Mouse (Mus musculus): ENCODE results near the gene Depdc1b. TPM values are rescaled to one million over a fixed set of nuclear protein-coding genes. Genes with fewer than 3 reads are reported as not detected.

Gene Depdc1b
- polyA plus RNA-seq, 1 experiment from 2014 or later = 11.6 TPM

- Histone ChIP-seq H3K4me2 (no peak overlapping the region), H3K27me3 (no peaks in the 10 kb centered on the region), H3K27ac (no peak overlapping the region), H3K4me3 (no peak overlapping the region), H3K9ac (no peak overlapping the region), H3K9me3 (no peaks in the 10 kb centered on the region), H3K4me1 (peaks cover 21% of the 10 kb centered on the region), H3K36me3 (no peaks in the 10 kb centered on the region)
- ATAC-seq (ENCODE audit: insufficient number of reproducible peaks, insufficient read depth, low FRiP score, low TSS enrichment, low read depth) = no peak
- WGBS = 66% methylated on average over 6 of the region's 6 CpGs
These were observed 137.2 kb downstream of the Depdc1b start for GRCm38 (mm10) chr13:108453064-108453919.

Other genes with a start within 250 kb of the Depdc1b start
- 101 TPM in 2 replicates for gene Ndufaf2, start 157.7 kb upstream of the Depdc1b start, polyA plus RNA-seq (2015; fragmentation: Nextera tagmentation; extraction: Ambion mirVana)
- 20.2 and 22.9 TPM in 2 replicates for gene Ercc8, start 157.6 kb upstream of the Depdc1b start, polyA plus RNA-seq (2015; fragmentation: Nextera tagmentation; extraction: Ambion mirVana)
- 3.3 and 5.0 TPM in 2 replicates for gene Elovl7, start 101.9 kb upstream of the Depdc1b start, polyA plus RNA-seq (2015; fragmentation: Nextera tagmentation; extraction: Ambion mirVana)
- gene Pde4d, start 133.6 kb downstream of the Depdc1b start, polyA plus RNA-seq (2015; fragmentation: Nextera tagmentation; extraction: Ambion mirVana) = 21.5 and 22.9 TPM in 2 replicates

Measured in embryonic facial prominence, embryonic 13.5 days (tissue).